Mouse (Mus musculus) urinary bladder, postnatal 4 days (tissue): ENCODE results near the gene Nedd4.

Experiments
- DNase-seq, 2 experiments: peaks; one replicate each; pipeline ENCODE4 v3.0.0; 2021 to 2022; ENCODE audit warnings: low spot score in 2 of 2

The Nedd4 gene

GRCm38 (mm10) chr9:72678771-72679170, 16.6 kb downstream of the Nedd4 start:
- DNase-seq: no peak

- DNase-seq: no peak
Observed at GRCm38 (mm10) chr9:72681652-72682228, 19.6 kb downstream of the Nedd4 start.

GRCm38 (mm10) chr9:72683268-72683667, 21.1 kb downstream of the Nedd4 start:
- no peak for DNase-seq

- no peak for DNase-seq
Observed at GRCm38 (mm10) chr9:72685231-72685630, 23.1 kb downstream of the Nedd4 start.

- no peak for DNase-seq
Observed at GRCm38 (mm10) chr9:72686506-72686905, 24.4 kb downstream of the Nedd4 start.

GRCm38 (mm10) chr9:72689522-72689921, 27.4 kb downstream of the Nedd4 start:
- DNase-seq: peak in 1 of 2 experiments; percentile 9

GRCm38 (mm10) chr9:72690811-72691210, 28.7 kb downstream of the Nedd4 start:
- peak in 1 of 2 experiments; percentile 5 for DNase-seq

- DNase-seq: no peak
Observed at GRCm38 (mm10) chr9:72691942-72692341, 29.8 kb downstream of the Nedd4 start.

GRCm38 (mm10) chr9:72693081-72693696, 31.0 kb downstream of the Nedd4 start:
- DNase-seq: peak in 1 of 2 experiments; percentile 17

GRCm38 (mm10) chr9:72693861-72694260, 31.7 kb downstream of the Nedd4 start:
- DNase-seq: peak in 1 of 2 experiments; percentile 14

- no peak for DNase-seq
Observed at GRCm38 (mm10) chr9:72696508-72696907, 34.4 kb downstream of the Nedd4 start.

- DNase-seq: peak in 1 of 2 experiments; percentile 12
Observed at GRCm38 (mm10) chr9:72697779-72698178, 35.6 kb downstream of the Nedd4 start.

- peak in 1 of 2 experiments; percentile 17 for DNase-seq
Observed at GRCm38 (mm10) chr9:72699702-72700101, 37.6 kb downstream of the Nedd4 start.

- peak in 1 of 2 experiments; percentile 12 for DNase-seq
Observed at GRCm38 (mm10) chr9:72701441-72701840, 39.3 kb downstream of the Nedd4 start.

GRCm38 (mm10) chr9:72702075-72702474, 39.9 kb downstream of the Nedd4 start:
- no peak for DNase-seq

GRCm38 (mm10) chr9:72703142-72703541, 41.0 kb downstream of the Nedd4 start:
- DNase-seq: no peak

- DNase-seq: no peak
Observed at GRCm38 (mm10) chr9:72703754-72704153, 41.6 kb downstream of the Nedd4 start.

GRCm38 (mm10) chr9:72705270-72705669, 43.1 kb downstream of the Nedd4 start:
- DNase-seq: no peak

GRCm38 (mm10) chr9:72707999-72708398, 45.9 kb downstream of the Nedd4 start:
- no peak for DNase-seq

GRCm38 (mm10) chr9:72708690-72709089, 46.5 kb downstream of the Nedd4 start:
- no peak for DNase-seq

- DNase-seq: no peak
Observed at GRCm38 (mm10) chr9:72710060-72710459, 47.9 kb downstream of the Nedd4 start.

- no peak for DNase-seq
Observed at GRCm38 (mm10) chr9:72714945-72715344, 52.8 kb downstream of the Nedd4 start.

- DNase-seq: no peak
Observed at GRCm38 (mm10) chr9:72716200-72716599, 54.1 kb downstream of the Nedd4 start.

GRCm38 (mm10) chr9:72719143-72719542, 57.0 kb downstream of the Nedd4 start:
- no peak for DNase-seq
